ENCODE assay signal across 8 mouse cellular contexts in genomic region chr8:94778473-94778872, GRCm38 (mm10). TPM values are rescaled to one million over a fixed set of nuclear protein-coding genes. Genes with fewer than 3 reads are reported as not detected.
DNase-seq lines count a peak whose midpoint lies in the region; ATAC-seq and TF ChIP-seq lines count a peak whose summit lies in the region.
"Had no signal": no experiment of that assay in that cellular context is flagged by ENCODE, and none has a peak within 500 bp of the region (broad histone marks: within the 10 kb centered on the region; RNA-seq: fewer than 3 reads in every experiment).

No protein-coding gene starts in this region.

- TF ChIP-seq EP300 in liver, postnatal 0 days (IDR thresholded peaks at IDR 0.05; ENCODE audit: low read depth) = no peak

- peaks cover 3% of the 10 kb centered on the region; the same call in 1 of the 2 replicates for H3K27me3 ChIP-seq in neural tube, embryonic 11.5 days (ENCODE audit: control insufficient read depth, insufficient read depth, low read length)
- H3K27me3 ChIP-seq in neural tube, embryonic 15.5 days (replicated peaks) = no peaks in the 10 kb centered on the region
- no peaks in the 10 kb centered on the region for H3K27me3 ChIP-seq in hindbrain, embryonic 13.5 days
- H3K27me3 ChIP-seq in liver, postnatal 0 days (ENCODE audit: insufficient read depth, low read length) = peaks cover 30% of the 10 kb centered on the region

- no peak for ATAC-seq in neural tube, embryonic 11.5 days (ENCODE audit: insufficient read depth, low FRiP score, low TSS enrichment)
- no peak for ATAC-seq in neural tube, embryonic 15.5 days (ENCODE audit: low FRiP score)
- ATAC-seq in hindbrain, embryonic 13.5 days (ENCODE audit: low FRiP score) = no peak
- ATAC-seq in liver, postnatal 0 days = peak; percentile 59
- ATAC-seq in inflammation-experienced regulatory T-cells, adult 6 months = no peak

- 53% methylated on average over 5 of the region's 5 CpGs for WGBS in neural tube, embryonic 11.5 days
- WGBS in neural tube, embryonic 15.5 days = 50% methylated on average over 5 of the region's 5 CpGs
- 57% methylated on average over 5 of the region's 5 CpGs for WGBS in hindbrain, embryonic 13.5 days
- 24% methylated on average over 5 of the region's 5 CpGs for WGBS in liver, postnatal 0 days (ENCODE audit: insufficient replicate concordance)

- no peak overlapping the region for H3K4me2 ChIP-seq in neural tube, embryonic 11.5 days (ENCODE audit: low read depth)
- H3K4me2 ChIP-seq in neural tube, embryonic 15.5 days = no peak overlapping the region
- H3K4me2 ChIP-seq in hindbrain, embryonic 13.5 days = no peak overlapping the region
- no peak overlapping the region for H3K4me2 ChIP-seq in liver, postnatal 0 days (ENCODE audit: low read depth, low read length)

- H3K4me3 ChIP-seq in neural tube, embryonic 11.5 days (ENCODE audit: low read depth, low read length) = no peak overlapping the region
- no peak overlapping the region for H3K4me3 ChIP-seq in neural tube, embryonic 15.5 days (replicated peaks)
- no peak overlapping the region for H3K4me3 ChIP-seq in hindbrain, embryonic 13.5 days
- no peak overlapping the region for H3K4me3 ChIP-seq in liver, postnatal 0 days (ENCODE audit: low read depth, low read length)

- no peaks in the 10 kb centered on the region for H3K9me3 ChIP-seq in neural tube, embryonic 11.5 days (ENCODE audit: control insufficient read depth, low read length)
- no peaks in the 10 kb centered on the region for H3K9me3 ChIP-seq in neural tube, embryonic 15.5 days (replicated peaks)
- H3K9me3 ChIP-seq in hindbrain, embryonic 13.5 days = no peaks in the 10 kb centered on the region
- H3K9me3 ChIP-seq in liver, postnatal 0 days (ENCODE audit: low read length) = no peaks in the 10 kb centered on the region

- no peak for DNase-seq in neural tube, embryonic 11.5 days (ENCODE audit: low spot score)
- DNase-seq in liver, postnatal 0 days = no peak
- no peak for DNase-seq in thymus, postnatal 14 days
- no peak for DNase-seq in cerebellum, adult 9-11 months

- peaks cover 4% of the 10 kb centered on the region; the same call in 1 of the 2 replicates for H3K4me1 ChIP-seq in neural tube, embryonic 11.5 days (ENCODE audit: control insufficient read depth, insufficient read depth, low read length)
- peaks cover 30% of the 10 kb centered on the region for H3K4me1 ChIP-seq in neural tube, embryonic 15.5 days
- H3K4me1 ChIP-seq in hindbrain, embryonic 13.5 days (replicated peaks) = peaks cover 26% of the 10 kb centered on the region
- H3K4me1 ChIP-seq in liver, postnatal 0 days (ENCODE audit: insufficient read depth) = peaks cover 19% of the 10 kb centered on the region

- H3K27ac ChIP-seq in neural tube, embryonic 11.5 days (ENCODE audit: low read depth, low read length) = 0 out of 2 replicates have a peak overlapping the region, but pooled peaks have one; percentile 14
- H3K27ac ChIP-seq in neural tube, embryonic 15.5 days (replicated peaks) = no peak overlapping the region
- H3K27ac ChIP-seq in hindbrain, embryonic 13.5 days = peak overlapping the region; percentile 45; the same call in 1 of the 2 replicates
- H3K27ac ChIP-seq in liver, postnatal 0 days (ENCODE audit: low read depth) = no peak overlapping the region

- no peak overlapping the region for H3K9ac ChIP-seq in neural tube, embryonic 11.5 days (ENCODE audit: low read length)
- H3K9ac ChIP-seq in neural tube, embryonic 15.5 days (replicated peaks) = no peak overlapping the region
- no peak overlapping the region for H3K9ac ChIP-seq in hindbrain, embryonic 13.5 days
- H3K9ac ChIP-seq in liver, postnatal 0 days (replicated peaks) = no peak overlapping the region

- no peaks in the 10 kb centered on the region for H3K36me3 ChIP-seq in neural tube, embryonic 11.5 days (ENCODE audit: control insufficient read depth, insufficient read depth, low read length)
- H3K36me3 ChIP-seq in neural tube, embryonic 15.5 days = no peaks in the 10 kb centered on the region
- peaks cover 11% of the 10 kb centered on the region; the same call in 1 of the 2 replicates for H3K36me3 ChIP-seq in hindbrain, embryonic 13.5 days
- no peaks in the 10 kb centered on the region for H3K36me3 ChIP-seq in liver, postnatal 0 days (replicated peaks; ENCODE audit: insufficient read depth, low read length)

- no peak for TF ChIP-seq CTCF in liver, postnatal 0 days (IDR thresholded peaks at IDR 0.05; ENCODE audit: low read depth)

RNA-seq across cellular contexts. Expression of gene Cx3cl1, which starts 6.7 kb away (rescaled TPM):
- polyA plus RNA-seq in neural tube, embryonic 11.5 days (2014; fragmentation: Nextera tagmentation; extraction: Ambion mirVana) = 6.1 and 7.9 TPM in 2 replicates
- polyA plus RNA-seq in neural tube, embryonic 15.5 days (2015; fragmentation: Nextera tagmentation; extraction: Ambion mirVana) = 56.7 and 57.0 TPM in 2 replicates
- 15.0 and 15.8 TPM in 2 replicates for polyA plus RNA-seq in hindbrain, embryonic 13.5 days (2015; fragmentation: Nextera tagmentation; extraction: Ambion mirVana)
- polyA plus RNA-seq in liver, postnatal 0 days (2015; fragmentation: Nextera tagmentation; extraction: Ambion mirVana) = 0.47 and 0.79 TPM in 2 replicates
- polyA plus RNA-seq in inflammation-experienced regulatory T-cells, adult 6 months (2017; shearing (Covaris generic)) = under 1 TPM in 1 of 3 experiments, not detected in 2; 0.38 TPM

RNA-seq across cellular contexts. Expression of gene Ccl17, which starts 31.8 kb away (rescaled TPM):
- not detected in 2 replicates for polyA plus RNA-seq in neural tube, embryonic 11.5 days (2014; fragmentation: Nextera tagmentation; extraction: Ambion mirVana)
- polyA plus RNA-seq in neural tube, embryonic 15.5 days (2015; fragmentation: Nextera tagmentation; extraction: Ambion mirVana) = 0.92 and 1.1 TPM in 2 replicates
- polyA plus RNA-seq in hindbrain, embryonic 13.5 days (2015; fragmentation: Nextera tagmentation; extraction: Ambion mirVana) = 0.43 TPM in 1 of 2 replicates, not detected in the other
- polyA plus RNA-seq in liver, postnatal 0 days (2015; fragmentation: Nextera tagmentation; extraction: Ambion mirVana) = 0.31 TPM in 1 of 2 replicates, not detected in the other
- polyA plus RNA-seq in inflammation-experienced regulatory T-cells, adult 6 months (2017; shearing (Covaris generic)) = not detected
- polyA plus RNA-seq: forebrain, embryonic 11.5 days had no signal

RNA-seq across cellular contexts. Expression of gene Ccl22, which starts 33.1 kb away (rescaled TPM):
- polyA plus RNA-seq in neural tube, embryonic 11.5 days (2014; fragmentation: Nextera tagmentation; extraction: Ambion mirVana) = not detected in 2 replicates
- polyA plus RNA-seq in neural tube, embryonic 15.5 days (2015; fragmentation: Nextera tagmentation; extraction: Ambion mirVana) = 0.10 TPM in 1 of 2 replicates, not detected in the other
- polyA plus RNA-seq in hindbrain, embryonic 13.5 days (2015; fragmentation: Nextera tagmentation; extraction: Ambion mirVana) = not detected in 2 replicates
- polyA plus RNA-seq in liver, postnatal 0 days (2015; fragmentation: Nextera tagmentation; extraction: Ambion mirVana) = 0.07 and 0.28 TPM in 2 replicates
- polyA plus RNA-seq in inflammation-experienced regulatory T-cells, adult 6 months (2017; shearing (Covaris generic)) = not detected
- polyA plus RNA-seq: forebrain, embryonic 11.5 days had no signal

RNA-seq across cellular contexts. Expression of gene Coq9, which starts 59.6 kb away (rescaled TPM):
- 54.0 and 59.3 TPM in 2 replicates for polyA plus RNA-seq in neural tube, embryonic 11.5 days (2014; fragmentation: Nextera tagmentation; extraction: Ambion mirVana)
- polyA plus RNA-seq in neural tube, embryonic 15.5 days (2015; fragmentation: Nextera tagmentation; extraction: Ambion mirVana) = 61.4 and 66.6 TPM in 2 replicates
- 55.4 and 59.1 TPM in 2 replicates for polyA plus RNA-seq in hindbrain, embryonic 13.5 days (2015; fragmentation: Nextera tagmentation; extraction: Ambion mirVana)
- 65.6 and 66.1 TPM in 2 replicates for polyA plus RNA-seq in liver, postnatal 0 days (2015; fragmentation: Nextera tagmentation; extraction: Ambion mirVana)
- polyA plus RNA-seq in inflammation-experienced regulatory T-cells, adult 6 months (2017; shearing (Covaris generic)) = 10 to 100 TPM; 35.5 to 40.6 (median 37.5) TPM

RNA-seq across cellular contexts. Expression of gene Ciapin1, which starts 59.7 kb away (rescaled TPM):
- polyA plus RNA-seq in neural tube, embryonic 11.5 days (2014; fragmentation: Nextera tagmentation; extraction: Ambion mirVana) = 160 and 168 TPM in 2 replicates
- polyA plus RNA-seq in neural tube, embryonic 15.5 days (2015; fragmentation: Nextera tagmentation; extraction: Ambion mirVana) = 177 and 195 TPM in 2 replicates
- 197 and 202 TPM in 2 replicates for polyA plus RNA-seq in hindbrain, embryonic 13.5 days (2015; fragmentation: Nextera tagmentation; extraction: Ambion mirVana)
- polyA plus RNA-seq in liver, postnatal 0 days (2015; fragmentation: Nextera tagmentation; extraction: Ambion mirVana) = 36.5 and 39.4 TPM in 2 replicates
- 100 to 1,000 TPM; 107 to 149 (median 110) TPM for polyA plus RNA-seq in inflammation-experienced regulatory T-cells, adult 6 months (2017; shearing (Covaris generic))

Comparison
In these comparisons a context has a peak if more than half of its experiments do, and no peak if none do; other contexts are left out.
1. H3K27ac ChIP-seq: peak in neural tube, embryonic 11.5 days (single experiment) and hindbrain, embryonic 13.5 days (single experiment); none in neural tube, embryonic 15.5 days (single experiment) and liver, postnatal 0 days (single experiment).